Mouse (Mus musculus): ENCODE results near the gene Otub2.

GRCm38 (mm10) chr12:103389348-103389727 lies 856 bp downstream of the Otub2 start:
- TF ChIP-seq POLR2A (IDR thresholded peaks at IDR 0.05; ENCODE audit: low read depth, low read length) (no peak), CTCF (IDR thresholded peaks at IDR 0.05; ENCODE audit: extremely low read depth, insufficient read depth, insufficient read length, insufficient replicate concordance) (no peak)

All from spleen, adult 2 months (tissue).